9 mouse cellular contexts compared by ENCODE assay signal in the genomic region with DNA sequence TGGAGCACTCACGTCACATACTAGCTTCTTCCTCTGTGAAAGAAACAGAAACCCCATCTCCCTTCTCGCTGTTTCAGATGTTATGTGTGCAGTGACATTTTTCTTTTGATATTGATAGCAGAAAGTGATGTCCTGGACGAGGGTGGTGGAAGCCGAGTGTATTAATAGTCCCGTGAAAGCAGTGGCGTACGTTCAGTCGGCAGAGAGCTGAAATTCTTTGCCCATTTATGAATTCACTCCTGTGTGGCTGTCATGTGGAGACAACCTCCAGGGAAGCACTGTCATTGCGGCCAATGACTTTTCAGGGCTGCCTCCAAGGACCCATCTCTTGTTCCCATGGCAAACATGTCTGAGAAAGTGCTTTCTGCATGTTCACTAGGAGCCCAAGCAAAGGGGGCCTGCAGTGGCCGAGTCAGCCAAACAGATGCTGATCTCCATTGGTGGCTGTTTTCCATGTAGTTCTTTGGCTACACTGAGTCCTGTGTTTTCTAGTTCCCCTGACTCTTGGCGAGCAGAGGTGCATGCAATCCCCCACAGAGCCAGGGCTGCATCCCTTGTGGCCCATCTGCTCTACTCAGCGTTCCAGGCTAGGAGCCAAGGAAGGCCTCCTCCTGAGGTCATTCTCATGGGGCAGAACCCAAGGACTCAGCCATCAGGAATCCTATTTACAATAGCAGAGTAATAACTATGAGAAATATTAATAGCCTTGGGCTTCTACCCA. TPM values are rescaled to one million over a fixed set of nuclear protein-coding genes. Genes with fewer than 3 reads are reported as not detected.
DNase-seq lines count a peak whose midpoint lies in the region; ATAC-seq and TF ChIP-seq lines count a peak whose summit lies in the region.
"Had no signal": no experiment of that assay in that cellular context is flagged by ENCODE, and none has a peak within 500 bp of the region (broad histone marks: within the 10 kb centered on the region; RNA-seq: fewer than 3 reads in every experiment).

No protein-coding gene starts in this region.

- ATAC-seq in limb, embryonic 13.5 days (ENCODE audit: low FRiP score, low read depth) = 0 out of 2 replicates have a peak, but pooled peaks have one; percentile 20
- ATAC-seq in heart, postnatal 0 days (ENCODE audit: insufficient read depth, low read depth) = peak; percentile 83

- TF ChIP-seq CTCF in heart, postnatal 0 days (IDR thresholded peaks at IDR 0.05; ENCODE audit: low read depth) = no peak

- no peak for DNase-seq in limb, embryonic 10.5 days (ENCODE audit: low spot score)
- DNase-seq in cerebellum, postnatal 25 days = peak; percentile 83 to 85
- peak; percentile 42 for DNase-seq in heart, postnatal 0 days (ENCODE audit: low spot score)
- peak; percentile 76 to 83 for DNase-seq in layer of hippocampus, postnatal 14 days (ENCODE audit: low spot score in 2 of 2)
- peak; percentile 43 for DNase-seq in right cerebral cortex, adult 18-20 months
- no peak for DNase-seq in thymus, postnatal 14 days
- DNase-seq in yolk sac, embryonic 10.5 days (ENCODE audit: low spot score) = no peak

- WGBS in limb, embryonic 13.5 days = 78% methylated on average over 12 of the region's 12 CpGs
- 88% methylated on average over 12 of the region's 12 CpGs for WGBS in limb, embryonic 10.5 days
- WGBS in heart, postnatal 0 days = 34% methylated on average over 12 of the region's 12 CpGs

- no peaks in the 10 kb centered on the region for H3K9me3 ChIP-seq in limb, embryonic 13.5 days
- no peaks in the 10 kb centered on the region for H3K9me3 ChIP-seq in limb, embryonic 10.5 days (replicated peaks)
- H3K9me3 ChIP-seq in heart, postnatal 0 days (replicated peaks; ENCODE audit: control insufficient read depth, low read length) = no peaks in the 10 kb centered on the region

- no peaks in the 10 kb centered on the region for H3K27me3 ChIP-seq in limb, embryonic 13.5 days
- H3K27me3 ChIP-seq in limb, embryonic 10.5 days (ENCODE audit: low read depth, poor library complexity, severe bottlenecking) = no peaks in the 10 kb centered on the region
- H3K27me3 ChIP-seq in heart, postnatal 0 days (ENCODE audit: control insufficient read depth, insufficient read depth, low read length) = no peaks in the 10 kb centered on the region

- no peak overlapping the region for H3K9ac ChIP-seq in limb, embryonic 13.5 days
- no peak overlapping the region for H3K9ac ChIP-seq in heart, postnatal 0 days (replicated peaks; ENCODE audit: low read depth, low read length)

- H3K4me3 ChIP-seq in limb, embryonic 13.5 days = no peak overlapping the region
- no peak overlapping the region for H3K4me3 ChIP-seq in limb, embryonic 10.5 days
- H3K4me3 ChIP-seq in heart, postnatal 0 days (ENCODE audit: low read depth, low read length) = no peak overlapping the region

- no peak overlapping the region for H3K27ac ChIP-seq in limb, embryonic 13.5 days
- H3K27ac ChIP-seq in limb, embryonic 10.5 days = no peak overlapping the region
- peak overlapping the region; percentile 51 for H3K27ac ChIP-seq in heart, postnatal 0 days (ENCODE audit: low read depth)

- H3K4me2 ChIP-seq in limb, embryonic 13.5 days (replicated peaks) = no peak overlapping the region
- H3K4me2 ChIP-seq in heart, postnatal 0 days (ENCODE audit: low read depth, low read length) = 0 out of 2 replicates have a peak overlapping the region, but pooled peaks have one; percentile 23

- TF ChIP-seq EP300 in heart, postnatal 0 days (IDR thresholded peaks at IDR 0.05; ENCODE audit: low read depth) = no peak

- no peaks in the 10 kb centered on the region for H3K36me3 ChIP-seq in limb, embryonic 13.5 days
- H3K36me3 ChIP-seq in limb, embryonic 10.5 days = no peaks in the 10 kb centered on the region
- H3K36me3 ChIP-seq in heart, postnatal 0 days (replicated peaks; ENCODE audit: control insufficient read depth, insufficient read depth, low read length) = no peaks in the 10 kb centered on the region

- H3K4me1 ChIP-seq in limb, embryonic 13.5 days = 0 out of 2 replicates have a peak, but pooled peaks cover 5% of the 10 kb centered on the region
- H3K4me1 ChIP-seq in limb, embryonic 10.5 days = no peaks in the 10 kb centered on the region
- H3K4me1 ChIP-seq in heart, postnatal 0 days (ENCODE audit: control insufficient read depth, insufficient read depth) = peaks cover 8% of the 10 kb centered on the region

RNA-seq across cellular contexts. Expression of a gene that starts 29.5 kb away (rescaled TPM):
- 0.06 and 0.08 TPM in 2 replicates for polyA plus RNA-seq in limb, embryonic 13.5 days (2015; fragmentation: Nextera tagmentation; extraction: Ambion mirVana)
- polyA plus RNA-seq in limb, embryonic 10.5 days (2016; fragmentation: Nextera tagmentation; extraction: Ambion mirVana) = 0.05 and 0.06 TPM in 2 replicates
- total RNA-seq in heart, postnatal 0 days (2014; rRNA removed; ENCODE audit: low replicate concordance) = 0.19 TPM in 1 of 2 replicates, not detected in the other
- 0.01 and 0.03 TPM in 2 replicates for polyA plus RNA-seq in heart, postnatal 0 days (2015; fragmentation: Nextera tagmentation; extraction: Ambion mirVana)
- 1 to 10 TPM; 2.2 to 2.3 TPM for total RNA-seq in layer of hippocampus, postnatal 14 days (2021)
- total RNA-seq: MEL had no signal

Comparison
In these comparisons a context has a peak if more than half of its experiments do, and no peak if none do; other contexts are left out.
1. DNase-seq: peak in cerebellum, postnatal 25 days (2 of 2), heart, postnatal 0 days (single experiment), layer of hippocampus, postnatal 14 days (2 of 2) and right cerebral cortex, adult 18-20 months (single experiment); none in limb, embryonic 10.5 days (single experiment), thymus, postnatal 14 days (single experiment) and yolk sac, embryonic 10.5 days (single experiment).